Mouse (Mus musculus) cerebellum, adult 9-11 months (tissue): Measurements from ENCODE around the gene Rora.
A peak's percentile ranks its signal among the peaks of the same experiment; 100 is the strongest.

ENCODE experiments used
- DNase-seq: peaks from one replicate; pipeline ENCODE4 v3.0.0; 2022

Gene Rora

GRCm38 (mm10) chr9:69250326-69250725 is 596.7 kb downstream of the Rora start:
- DNase-seq = no peak

GRCm38 (mm10) chr9:69258506-69258905 is 604.9 kb downstream of the Rora start:
- DNase-seq = no peak

GRCm38 (mm10) chr9:69259382-69259781 is 605.8 kb downstream of the Rora start:
- peak; percentile 84 for DNase-seq

- no peak for DNase-seq
Observed at GRCm38 (mm10) chr9:69265151-69265550, 611.6 kb downstream of the Rora start.

GRCm38 (mm10) chr9:69270374-69270773 is 616.8 kb downstream of the Rora start:
- no peak for DNase-seq

GRCm38 (mm10) chr9:69270931-69271330 is 617.3 kb downstream of the Rora start:
- no peak for DNase-seq

GRCm38 (mm10) chr9:69272884-69273283 is 619.3 kb downstream of the Rora start:
- peak; percentile 25 for DNase-seq

- DNase-seq = no peak
Observed at GRCm38 (mm10) chr9:69274766-69275485, 621.3 kb downstream of the Rora start.

- no peak for DNase-seq
Observed at GRCm38 (mm10) chr9:69277256-69277655, 623.7 kb downstream of the Rora start.

- DNase-seq = no peak
Observed at GRCm38 (mm10) chr9:69285011-69285410, 631.4 kb downstream of the Rora start.

- no peak for DNase-seq
Observed at GRCm38 (mm10) chr9:69288113-69288512, 634.5 kb downstream of the Rora start.

GRCm38 (mm10) chr9:69288586-69288985 is 635.0 kb downstream of the Rora start:
- no peak for DNase-seq

GRCm38 (mm10) chr9:69289056-69290017 is 635.8 kb downstream of the Rora start:
- DNase-seq = peak; percentile 90

GRCm38 (mm10) chr9:69290018-69290880 is 636.7 kb downstream of the Rora start:
- DNase-seq = peak; percentile 66

- peak; percentile 64 for DNase-seq
Observed at GRCm38 (mm10) chr9:69290881-69291450, 637.4 kb downstream of the Rora start.

GRCm38 (mm10) chr9:69291451-69291850 is 637.9 kb downstream of the Rora start:
- no peak for DNase-seq

GRCm38 (mm10) chr9:69292353-69292752 is 638.8 kb downstream of the Rora start:
- no peak for DNase-seq

GRCm38 (mm10) chr9:69292776-69293687 is 639.4 kb downstream of the Rora start:
- no peak for DNase-seq

GRCm38 (mm10) chr9:69293688-69294074 is 640.1 kb downstream of the Rora start:
- no peak for DNase-seq

GRCm38 (mm10) chr9:69294426-69294825 is 640.8 kb downstream of the Rora start:
- DNase-seq = no peak

GRCm38 (mm10) chr9:69294856-69295255 is 641.3 kb downstream of the Rora start:
- no peak for DNase-seq
